Mouse (Mus musculus) layer of hippocampus, postnatal 10 days (tissue): Measurements from ENCODE around the gene Prpf39. TPM values are rescaled to one million over a fixed set of nuclear protein-coding genes. Genes with fewer than 3 reads are reported as not detected.

Experiments
- DNase-seq, 2 experiments: peaks; one replicate each; pipeline ENCODE4 v3.0.0; 2021; ENCODE audit warnings: low spot score in 2 of 2
- long read RNA-seq: library from polyadenylated mRNA; stranded (forward); transcript quantifications from one replicate; pipeline ENCODE4 v2.0.0, GENCODE M21; 2023
- total RNA-seq, 2 experiments: library from RNA; stranded (reverse); gene quantifications; 2 replicates each; pipeline ENCODE4 v1.2.3; 2021

The Prpf39 gene
- 10 to 100 TPM; 45.3 to 48.7 TPM for total RNA-seq
- long read RNA-seq, full-length matches to known transcripts: 3 of 14 reads
- long read RNA-seq, partial matches to known transcripts: 0 of 14 reads
- long read RNA-seq, other reads (novel, unspliced or antisense): 11 of 14 reads

GRCm38 (mm10) chr12:65036190-65036870 is at the start of gene Prpf39:
Prpf39 (plus strand) TSS chr12:65036333.
- peak; percentile 89 to 95 for DNase-seq

GRCm38 (mm10) chr12:65007725-65008124 is 28.4 kb upstream of the Prpf39 start:
- DNase-seq: no peak

- no peak for DNase-seq
Observed at GRCm38 (mm10) chr12:65022842-65023241, 13.3 kb upstream of the Prpf39 start.

DNA sequence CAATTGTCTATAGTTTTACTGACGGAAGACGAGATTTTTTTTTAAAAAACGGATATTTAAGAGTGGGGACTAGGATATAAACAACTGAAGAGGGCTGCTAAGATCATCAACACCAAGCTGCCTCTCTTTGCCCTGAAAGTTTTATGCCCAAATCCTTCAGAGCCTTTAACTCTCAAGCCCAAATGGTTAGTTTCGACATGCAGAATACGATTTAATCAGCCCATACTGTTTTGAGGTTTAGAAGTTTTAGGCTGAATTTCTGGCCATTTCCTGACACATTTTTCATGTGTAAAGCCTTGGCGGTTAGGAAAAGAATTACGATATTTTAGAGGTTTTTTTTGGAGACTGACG is 319 bp upstream of the Prpf39 start:
- no peak for DNase-seq

DNA sequence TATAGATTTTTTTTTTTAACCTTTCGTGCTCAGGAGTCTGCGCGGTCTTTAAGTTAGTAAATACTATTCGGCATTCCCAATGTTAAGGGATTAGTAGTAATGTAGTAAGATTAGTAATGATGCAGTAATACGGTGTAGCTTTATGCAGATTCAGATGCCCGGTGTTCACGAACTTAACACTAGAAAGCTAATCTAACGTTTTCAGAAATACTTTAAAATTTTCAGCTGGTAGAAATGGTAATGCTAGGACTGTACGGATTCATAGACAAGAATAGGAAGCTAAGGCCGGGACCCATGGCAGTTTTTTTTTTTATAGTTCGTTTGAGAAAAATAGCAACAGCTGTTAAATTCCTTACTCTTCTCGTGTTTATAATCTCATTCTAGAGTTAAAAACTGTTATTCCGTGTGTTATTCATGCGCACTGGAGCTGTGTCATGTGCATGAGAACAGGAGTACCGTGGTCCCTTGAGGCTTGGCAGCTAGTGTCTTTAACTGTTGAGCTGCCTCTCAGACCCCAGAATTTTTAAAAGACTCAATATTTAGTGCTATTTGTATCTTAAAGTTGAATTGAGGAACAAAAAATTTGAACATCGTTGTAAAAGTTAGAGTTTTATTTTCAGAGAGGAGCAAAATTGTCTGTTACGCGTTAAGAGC is 886 bp downstream of the Prpf39 start:
- no peak for DNase-seq

GRCm38 (mm10) chr12:65037546-65037937 is 1.4 kb downstream of the Prpf39 start:
- DNase-seq: no peak

GRCm38 (mm10) chr12:65048799-65049198 is 12.7 kb downstream of the Prpf39 start:
- DNase-seq: no peak

DNA sequence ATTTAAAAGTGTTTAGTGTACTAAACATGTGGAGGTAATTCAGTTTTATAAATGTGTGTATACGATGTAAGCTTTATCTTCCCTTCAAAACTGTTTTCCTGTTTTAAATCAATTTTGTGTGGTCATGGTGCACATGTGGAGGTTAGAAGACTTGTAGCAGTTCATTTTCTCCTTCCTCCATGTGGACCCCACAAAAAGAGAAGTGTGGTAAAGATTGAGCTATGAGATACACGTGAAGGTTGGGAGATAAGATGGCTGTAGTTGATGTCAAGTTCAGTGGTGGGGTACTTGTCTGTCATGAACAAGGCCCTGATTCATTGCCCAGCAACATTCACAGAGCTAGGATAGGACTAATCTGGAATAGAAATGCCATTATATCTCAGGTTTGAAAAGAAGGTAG is 22.1 kb downstream of the Prpf39 start:
- no peak for DNase-seq

DNA sequence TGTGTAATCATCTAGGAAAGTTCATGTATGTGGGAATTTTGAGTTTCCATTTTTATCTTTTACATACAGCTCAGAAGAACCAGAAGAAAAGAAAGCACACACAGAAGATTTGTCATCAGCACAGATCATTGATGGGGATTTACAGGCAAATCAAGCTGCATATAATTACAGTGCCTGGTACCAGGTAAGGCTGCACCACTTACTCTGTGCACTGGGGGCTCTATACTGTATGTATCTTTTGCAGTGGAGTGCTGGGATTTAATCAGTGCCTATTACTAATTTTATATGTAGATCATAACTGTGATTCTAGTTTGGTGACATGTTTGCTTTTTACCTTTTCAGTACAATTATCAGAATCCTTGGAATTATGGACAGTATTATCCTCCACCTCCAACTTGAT is 24.9 kb downstream of the Prpf39 start:
- DNase-seq: no peak

GRCm38 (mm10) chr12:65065241-65065640 is 29.1 kb downstream of the Prpf39 start:
- DNase-seq: no peak

GRCm38 (mm10) chr12:65066234-65066633 is 30.1 kb downstream of the Prpf39 start:
- DNase-seq: no peak

GRCm38 (mm10) chr12:65068409-65068808 is 32.3 kb downstream of the Prpf39 start:
- DNase-seq: no peak

DNA sequence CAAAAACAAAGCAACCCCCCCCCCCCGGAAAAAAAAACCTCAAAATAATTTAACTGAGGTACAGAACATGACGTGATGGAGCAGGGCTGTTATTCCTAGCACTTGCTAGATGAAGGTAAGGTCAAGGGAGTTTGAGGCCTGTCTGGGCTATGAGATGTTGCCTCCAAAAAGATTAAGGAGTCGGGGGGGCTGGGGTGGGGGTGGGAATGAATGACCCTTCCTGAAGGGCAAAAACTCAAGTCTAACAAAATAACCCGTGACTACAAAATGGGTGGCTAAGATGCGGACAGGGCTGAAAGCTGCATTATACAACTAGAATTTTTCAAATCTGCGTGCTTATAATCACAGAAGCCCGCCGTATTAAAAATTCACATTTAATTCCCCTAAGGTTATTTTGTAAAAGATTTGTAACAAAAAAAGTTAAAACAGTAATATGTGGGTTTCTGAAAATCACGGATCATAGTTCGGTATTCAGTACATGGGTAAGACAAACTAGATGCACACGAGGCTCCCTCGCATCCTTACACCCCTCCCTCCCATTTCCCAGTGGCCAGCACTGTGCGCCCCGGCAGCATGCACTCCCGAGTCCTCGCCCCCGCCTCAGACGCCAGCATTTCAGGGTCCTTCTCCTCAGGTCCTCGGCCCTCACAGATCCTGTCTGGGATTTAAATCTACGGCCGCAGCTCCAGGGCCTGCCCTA is 36.9 kb downstream of the Prpf39 start:
- DNase-seq: no peak

GRCm38 (mm10) chr12:65073611-65074178 is 37.6 kb downstream of the Prpf39 start, which contains the start of gene Fkbp3:
Fkbp3 (minus strand) TSS chr12:65074007.
- DNase-seq: peak; percentile 96 to 98

DNA sequence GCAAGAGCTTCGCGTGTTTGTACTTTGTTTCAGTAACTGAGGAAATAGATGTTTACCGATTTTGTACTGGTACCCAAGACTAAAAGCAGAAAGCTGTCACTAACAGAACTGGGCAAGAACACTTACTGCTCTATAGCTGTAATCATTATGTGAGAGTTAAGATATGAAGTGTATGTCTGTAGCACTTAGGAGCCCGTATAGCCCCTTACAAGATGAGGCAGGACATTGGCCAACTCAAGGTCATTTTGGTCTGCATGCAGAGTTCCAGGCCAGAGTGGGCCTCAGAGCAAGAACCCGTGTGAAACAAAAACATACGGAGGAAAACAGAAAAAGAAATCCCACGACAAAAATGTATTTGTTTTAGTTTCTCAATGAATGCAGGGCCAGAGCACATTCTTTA is 38.5 kb downstream of the Prpf39 start:
- no peak for DNase-seq

DNA sequence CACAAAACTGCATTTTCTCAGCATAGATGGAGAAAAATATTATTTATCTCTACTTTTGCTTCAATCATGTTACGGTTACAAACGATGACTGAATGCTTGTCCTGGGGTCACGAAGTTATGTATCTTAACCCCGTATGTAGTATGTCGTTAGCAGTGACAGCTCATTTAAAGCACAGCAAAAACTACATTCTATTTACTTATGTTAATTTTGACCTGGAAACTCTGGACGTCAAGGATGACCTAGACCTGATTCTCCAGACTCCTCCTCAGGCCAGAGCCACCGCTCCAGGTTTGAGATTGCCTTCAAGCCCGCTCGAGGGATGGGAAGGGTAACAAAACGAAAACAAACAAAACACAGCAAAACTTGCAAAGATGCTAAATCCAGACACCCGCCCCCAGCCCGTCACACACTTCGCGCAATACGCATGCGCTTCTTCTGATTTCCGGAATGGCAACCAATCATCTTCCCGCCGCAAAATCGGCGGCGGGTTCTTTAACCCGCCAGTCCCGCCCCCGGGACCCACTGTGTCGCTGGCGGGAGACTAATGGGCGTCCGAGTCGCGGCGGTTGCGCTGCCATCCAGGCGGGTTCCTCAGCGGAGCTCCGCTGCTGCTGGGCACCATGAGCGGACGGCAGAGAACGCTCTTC is 39.1 kb downstream of the Prpf39 start, which contains the start of gene Fancm:
Fancm (plus strand) TSS at position 519 of the 648 bp plus-strand sequence.
- peak; percentile 86 to 91 for DNase-seq

DNA sequence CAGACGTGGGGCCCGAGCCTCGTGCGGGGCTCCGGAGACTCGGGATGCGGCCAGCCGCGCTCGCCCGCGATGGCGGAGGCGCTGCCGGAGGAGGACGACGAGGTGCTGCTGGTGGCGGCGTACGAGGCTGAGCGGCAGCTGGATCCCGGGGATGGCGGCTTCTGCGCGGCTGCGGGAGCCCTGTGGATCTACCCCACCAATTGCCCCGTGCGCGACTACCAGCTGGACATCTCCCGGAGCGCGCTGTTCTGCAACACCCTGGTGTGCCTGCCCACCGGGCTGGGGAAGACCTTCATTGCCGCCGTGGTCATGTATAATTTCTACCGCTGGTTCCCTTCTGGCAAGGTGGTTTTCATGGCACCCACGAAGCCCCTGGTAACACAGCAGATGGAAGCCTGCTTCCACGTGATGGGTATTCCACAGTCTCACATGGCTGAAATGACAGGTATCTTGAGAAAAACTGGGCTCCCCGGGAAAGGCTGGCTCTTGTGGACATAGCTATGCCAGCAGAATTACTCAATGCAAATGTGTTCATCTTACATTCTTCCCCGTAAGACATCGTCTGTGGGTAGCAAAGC is 39.7 kb downstream of the Prpf39 start:
- DNase-seq: no peak

DNA sequence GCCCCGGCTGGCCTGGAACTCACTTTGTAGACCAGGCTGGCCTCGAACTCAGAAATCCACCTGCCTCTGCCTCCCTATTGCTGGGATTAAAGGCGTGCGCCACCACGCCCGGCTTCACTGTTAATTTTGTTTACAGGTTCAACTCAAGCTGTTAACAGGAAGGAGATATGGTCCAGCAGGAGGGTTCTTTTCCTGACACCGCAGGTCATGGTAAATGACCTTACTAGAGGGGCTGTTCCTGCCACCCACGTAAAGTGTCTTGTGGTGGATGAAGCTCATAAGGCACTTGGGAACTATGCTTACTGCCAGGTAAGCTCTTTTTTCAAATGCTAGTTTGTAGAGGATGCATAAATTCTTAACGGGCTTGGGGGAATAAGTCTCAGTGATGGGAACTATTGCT is 40.8 kb downstream of the Prpf39 start:
- no peak for DNase-seq

GRCm38 (mm10) chr12:65108746-65109145 is 72.6 kb downstream of the Prpf39 start:
- no peak for DNase-seq

GRCm38 (mm10) chr12:65111503-65111902 is 75.4 kb downstream of the Prpf39 start:
- DNase-seq: no peak

- DNase-seq: no peak
Observed at GRCm38 (mm10) chr12:65112811-65113210, 76.7 kb downstream of the Prpf39 start.
